Mouse (Mus musculus) heart, adult 2 months (tissue): ENCODE measurements around the gene Lgr4.

Source experiments
- CTCF ChIP-seq: fragments of 200-600 bp; IDR thresholded peaks from 2 replicates; pipeline ENCODE4 v1.8.1; 2022; ENCODE audit warnings: antibody characterized with exemption, mild to moderate bottlenecking, moderate library complexity
- EP300 ChIP-seq: fragments of 200-500 bp; IDR thresholded peaks from 2 replicates; pipeline ENCODE4 v1.6.1; 2011; ENCODE audit warnings: low read depth, low read length, control low read depth; ENCODE audit not compliant: insufficient read depth
- POLR2A ChIP-seq: fragments of 200-500 bp; IDR thresholded peaks from 2 replicates; pipeline ENCODE4 v1.6.1; 2011; ENCODE audit warnings: mild to moderate bottlenecking, low read depth, low read length, control low read depth; ENCODE audit not compliant: insufficient read depth

DNA sequence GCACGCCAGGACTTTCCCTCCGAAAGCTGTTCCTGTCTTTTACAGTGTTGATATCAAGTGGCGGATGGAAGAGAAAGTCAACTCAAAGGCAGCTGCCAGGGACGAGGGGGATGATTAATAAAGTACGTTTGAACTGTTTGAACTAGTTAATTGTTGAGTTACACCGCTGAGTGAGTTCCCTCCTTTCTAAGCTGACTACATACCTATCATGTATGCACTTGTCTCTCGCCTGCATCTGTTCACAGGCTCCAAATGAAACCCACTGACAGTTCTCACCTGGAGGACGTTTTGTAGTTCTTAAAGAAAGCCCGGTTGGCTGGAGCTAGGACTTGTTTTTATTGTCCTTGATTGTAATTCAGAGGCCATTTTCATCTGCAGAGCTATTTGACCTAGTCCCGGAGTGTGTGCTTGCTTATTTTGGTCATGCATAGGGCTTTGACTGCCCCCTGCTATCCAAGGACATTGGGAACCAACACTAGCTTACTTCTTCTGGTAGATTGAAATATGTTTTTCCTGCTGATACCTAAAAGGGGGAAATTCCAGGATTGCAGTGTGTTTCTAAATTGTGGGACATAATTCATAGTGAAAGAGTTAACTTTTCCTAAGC lies 52.6 kb downstream of the Lgr4 start:
- TF ChIP-seq CTCF (no peak), POLR2A (no peak), EP300 (no peak)
